Mouse (Mus musculus) heart, embryonic 11.5 days (tissue): Measurements from ENCODE around the gene Wdr31. TPM values are rescaled to one million over a fixed set of nuclear protein-coding genes. Genes with fewer than 3 reads are reported as not detected.

Source experiments
- ATAC-seq: fragments of 200-750 bp; cut with Nextera tagmentation; replicated peaks from 2 replicates; pipeline ENCODE4 v1.8.0; 2017; ENCODE audit warnings: moderate library complexity; ENCODE audit not compliant: insufficient number of reproducible peaks, low FRiP score, low TSS enrichment
- H3K27ac ChIP-seq: fragments of 300-500 bp; sonication (generic); 2 replicates; pipeline ENCODE4 v1.5.1; 2014; ENCODE audit warnings: mild to moderate bottlenecking, low read depth, low read length
- H3K27me3 ChIP-seq: fragments of 300-500 bp; sonication (generic); 2 replicates; pipeline ENCODE4 v1.6.1; 2014; ENCODE audit warnings: mild to moderate bottlenecking, low read length, mixed read lengths; ENCODE audit not compliant: control insufficient read depth, insufficient read depth
- H3K36me3 ChIP-seq: fragments of 300-500 bp; sonication (generic); 2 replicates; pipeline ENCODE4 v1.6.1; 2014; ENCODE audit warnings: mild to moderate bottlenecking, low read length, moderate library complexity, mixed read lengths; ENCODE audit not compliant: control insufficient read depth, insufficient read depth
- H3K4me1 ChIP-seq: fragments of 300-500 bp; sonication (generic); 2 replicates; pipeline ENCODE4 v1.6.1; 2014; ENCODE audit warnings: low read length; ENCODE audit not compliant: control insufficient read depth, insufficient read depth
- H3K4me2 ChIP-seq: fragments of 300-500 bp; sonication (generic); 2 replicates; pipeline ENCODE4 v1.6.1; 2014; ENCODE audit warnings: mild to moderate bottlenecking, moderate library complexity
- H3K4me3 ChIP-seq: fragments of 300-500 bp; sonication (generic); 2 replicates; pipeline ENCODE4 v1.5.1; 2014; ENCODE audit warnings: low read depth, low read length
- H3K9ac ChIP-seq: fragments of 300-500 bp; sonication (generic); 2 replicates; pipeline ENCODE4 v1.6.1; 2014; ENCODE audit warnings: mild to moderate bottlenecking, low read depth, low read length, moderate library complexity
- H3K9me3 ChIP-seq: fragments of 300-500 bp; sonication (generic); replicated peaks from 2 replicates; pipeline ENCODE4 v1.6.1; 2016; ENCODE audit warnings: low read length; ENCODE audit not compliant: control insufficient read depth
- WGBS: fragments of 180-500 bp; shearing (Covaris S2); extraction: QIAGEN DNeasy Blood & Tissue Kit; methylation state at CpG from one replicate; pipeline ENCODE4 v1.1.7; 2014; ENCODE audit not compliant: insufficient replicate concordance; 5-methylcytosine and 5-hydroxymethylcytosine counted together
- polyA plus RNA-seq: library from polyadenylated mRNA; unstranded; fragments of >200 nt; fragmentation: Nextera tagmentation; extraction: Ambion mirVana; gene quantifications from 2 replicates; pipeline ENCODE4 v1.2.1, GENCODE M21; 2014

The Wdr31 gene
- polyA plus RNA-seq, 1 experiment from 2014 or later, result 3.0 TPM

GRCm38 (mm10) chr4:62430678-62431077 lies 40.0 kb downstream of the Wdr31 start:
- H3K4me1 ChIP-seq, result no peaks in the 10 kb centered on the region
- no peaks in the 10 kb centered on the region for H3K9me3 ChIP-seq
- H3K4me2 ChIP-seq, result no peak overlapping the region
- H3K9ac ChIP-seq, result no peak overlapping the region
- no peak for ATAC-seq
- no peaks in the 10 kb centered on the region for H3K27me3 ChIP-seq
- no peak overlapping the region for H3K27ac ChIP-seq
- no peak overlapping the region for H3K4me3 ChIP-seq
- H3K36me3 ChIP-seq, result no peaks in the 10 kb centered on the region

DNA sequence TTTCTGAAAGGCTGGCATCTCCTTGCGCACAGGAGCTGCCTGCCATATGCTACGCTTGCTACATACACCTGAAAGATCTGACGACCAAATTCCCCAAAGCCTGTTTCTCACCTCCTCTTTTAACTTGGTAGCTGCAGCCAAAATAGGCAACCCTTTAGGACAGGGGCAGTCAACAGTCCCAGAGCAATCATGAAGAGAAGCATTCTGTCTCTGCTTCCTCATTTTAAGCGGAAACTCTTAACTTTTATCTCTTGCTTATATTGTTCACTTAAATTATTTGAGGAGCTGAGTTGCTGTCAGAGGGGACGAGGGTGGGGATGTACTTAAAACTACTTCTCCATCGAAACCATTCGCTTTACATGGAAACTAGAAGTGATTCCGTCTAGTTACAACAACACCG lies 41.1 kb downstream of the Wdr31 start:
- no peak overlapping the region for H3K9ac ChIP-seq
- ATAC-seq, result no peak

GRCm38 (mm10) chr4:62427978-62428758 lies 42.5 kb downstream of the Wdr31 start:
- no peak overlapping the region; the same call in 1 of the 2 replicates for H3K4me2 ChIP-seq
- no peak overlapping the region for H3K9ac ChIP-seq
- WGBS, result 57% methylated on average over 17 of the region's 17 CpGs
- H3K27me3 ChIP-seq, result no peaks in the 10 kb centered on the region
- no peaks in the 10 kb centered on the region for H3K4me1 ChIP-seq
- no peak overlapping the region for H3K4me3 ChIP-seq
- H3K9me3 ChIP-seq, result no peaks in the 10 kb centered on the region
- peaks cover 11% of the 10 kb centered on the region for H3K36me3 ChIP-seq
- ATAC-seq, result peak; percentile 35; the same call in 1 of the 2 replicates
- no peak overlapping the region for H3K27ac ChIP-seq

More for the DNA sequence above, 41.1 kb downstream of the Wdr31 start:
- no peak overlapping the region for H3K4me2 ChIP-seq
- WGBS, result 81% methylated on average over 9 of the region's 9 CpGs
- no peaks in the 10 kb centered on the region for H3K4me1 ChIP-seq
- H3K27ac ChIP-seq, result no peak overlapping the region
- no peaks in the 10 kb centered on the region for H3K36me3 ChIP-seq
- no peak overlapping the region for H3K4me3 ChIP-seq
- H3K9me3 ChIP-seq, result no peaks in the 10 kb centered on the region
- no peaks in the 10 kb centered on the region for H3K27me3 ChIP-seq

GRCm38 (mm10) chr4:62425891-62426290 lies 44.8 kb downstream of the Wdr31 start:
- no peaks in the 10 kb centered on the region for H3K27me3 ChIP-seq
- no peak overlapping the region for H3K27ac ChIP-seq
- no peak overlapping the region for H3K4me3 ChIP-seq
- H3K4me1 ChIP-seq, result no peaks in the 10 kb centered on the region
- 88% methylated on average over 4 of the region's 4 CpGs for WGBS
- no peak overlapping the region for H3K4me2 ChIP-seq
- peaks cover 31% of the 10 kb centered on the region for H3K36me3 ChIP-seq
- no peak for ATAC-seq
- no peak overlapping the region for H3K9ac ChIP-seq
- H3K9me3 ChIP-seq, result no peaks in the 10 kb centered on the region

GRCm38 (mm10) chr4:62419091-62419490 lies 51.6 kb downstream of the Wdr31 start:
- ATAC-seq, result no peak
- H3K4me2 ChIP-seq, result no peak overlapping the region
- 92% methylated on average over 6 of the region's 6 CpGs for WGBS
- no peaks in the 10 kb centered on the region for H3K27me3 ChIP-seq
- no peak overlapping the region for H3K27ac ChIP-seq
- no peak overlapping the region for H3K9ac ChIP-seq
- no peaks in the 10 kb centered on the region for H3K4me1 ChIP-seq
- H3K36me3 ChIP-seq, result peaks cover 78% of the 10 kb centered on the region
- no peaks in the 10 kb centered on the region for H3K9me3 ChIP-seq
- no peak overlapping the region for H3K4me3 ChIP-seq

DNA sequence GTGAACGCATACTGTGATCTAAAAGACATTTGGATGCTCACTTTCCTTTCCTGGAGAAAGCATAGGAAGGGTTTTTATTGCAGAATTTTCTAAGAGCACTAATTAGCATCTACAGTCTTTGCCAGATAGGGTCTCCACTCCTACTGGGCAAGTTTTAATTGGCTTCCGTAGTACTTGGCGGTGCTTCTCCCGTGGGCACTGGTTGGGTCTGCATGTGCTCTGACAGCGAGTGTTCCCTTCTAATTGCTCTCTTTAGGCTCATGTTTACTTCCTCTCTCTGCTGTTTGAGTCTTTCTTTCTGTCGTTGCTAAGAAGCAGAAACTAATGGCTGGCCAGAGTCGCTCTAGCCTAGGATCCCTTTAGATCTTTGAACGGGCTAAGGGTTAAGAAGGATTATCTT lies 52.2 kb downstream of the Wdr31 start:
- no peak for ATAC-seq

GRCm38 (mm10) chr4:62411606-62412005 lies 59.1 kb downstream of the Wdr31 start:
- no peak for ATAC-seq
- Histone ChIP-seq H3K27ac (no peak overlapping the region), H3K9me3 (no peaks in the 10 kb centered on the region), H3K4me3 (no peak overlapping the region), H3K36me3 (peaks cover 29% of the 10 kb centered on the region), H3K27me3 (no peaks in the 10 kb centered on the region), H3K4me2 (no peak overlapping the region), H3K9ac (no peak overlapping the region), H3K4me1 (peaks cover 7% of the 10 kb centered on the region; the same call in 1 of the 2 replicates)
- 93% methylated on average over 10 of the region's 10 CpGs for WGBS

More for the DNA sequence above, 52.2 kb downstream of the Wdr31 start:
- Histone ChIP-seq H3K9ac (no peak overlapping the region), H3K4me1 (no peaks in the 10 kb centered on the region), H3K27ac (no peak overlapping the region), H3K9me3 (no peaks in the 10 kb centered on the region), H3K4me2 (no peak overlapping the region), H3K36me3 (peaks cover 71% of the 10 kb centered on the region), H3K27me3 (no peaks in the 10 kb centered on the region), H3K4me3 (no peak overlapping the region)
- 92% methylated on average over 8 of the region's 8 CpGs for WGBS

- H3K9me3 ChIP-seq, result no peaks in the 10 kb centered on the region
- WGBS, result 80% methylated on average over 2 of the region's 2 CpGs
- peaks cover 11% of the 10 kb centered on the region for H3K4me1 ChIP-seq
- H3K36me3 ChIP-seq, result peaks cover 20% of the 10 kb centered on the region
- H3K9ac ChIP-seq, result no peak overlapping the region
- H3K27me3 ChIP-seq, result no peaks in the 10 kb centered on the region
- no peak for ATAC-seq
- peak overlapping the region; percentile 66; the same call in 1 of the 2 replicates for H3K4me3 ChIP-seq
- H3K27ac ChIP-seq, result no peak overlapping the region
- peak overlapping the region; percentile 66 for H3K4me2 ChIP-seq
These were observed 60.4 kb downstream of the Wdr31 start for GRCm38 (mm10) chr4:62410325-62410724.

- peak overlapping the region; percentile 66 for H3K4me2 ChIP-seq
- peaks cover 13% of the 10 kb centered on the region for H3K36me3 ChIP-seq
- H3K27ac ChIP-seq, result no peak overlapping the region
- no peaks in the 10 kb centered on the region for H3K9me3 ChIP-seq
- H3K27me3 ChIP-seq, result no peaks in the 10 kb centered on the region
- H3K4me3 ChIP-seq, result peak overlapping the region; percentile 66
- H3K4me1 ChIP-seq, result peaks cover 11% of the 10 kb centered on the region
- WGBS, result 41% methylated on average over 6 of the region's 6 CpGs
- H3K9ac ChIP-seq, result peak overlapping the region; percentile 83
- no peak for ATAC-seq
These were observed 61.1 kb downstream of the Wdr31 start for GRCm38 (mm10) chr4:62409615-62410014.
